Mouse (Mus musculus) myocyte (in vitro differentiated cells): ENCODE results near the gene Armc2.

Experiments
- E2F4 ChIP-seq: IDR thresholded peaks from one replicate; pipeline ENCODE4 v1.6.1; 2011; ENCODE audit warnings: mild to moderate bottlenecking, control low read depth, moderate library complexity; ENCODE audit not compliant: insufficient read depth
- MAX ChIP-seq: IDR thresholded peaks from one replicate; pipeline ENCODE4 v1.6.1; 2011; ENCODE audit warnings: low read depth, mild to moderate bottlenecking, control low read depth
- MYOD1 ChIP-seq, 3 experiments: IDR thresholded peaks; one replicate each; pipeline ENCODE4 v1.6.1; 2011; ENCODE audit warnings: control low read depth in 2 of 3, low read depth in 2 of 3, mild to moderate bottlenecking in 2 of 3, moderate library complexity in 1 of 3; ENCODE audit not compliant: insufficient read length in 2 of 3, control insufficient read depth in 1 of 3
- MYOG ChIP-seq, 3 experiments: IDR thresholded peaks; one replicate each; pipeline ENCODE4 v1.6.1; 2011; ENCODE audit warnings: control low read depth in 2 of 3, low read depth in 2 of 3, mild to moderate bottlenecking in 2 of 3; ENCODE audit not compliant: insufficient read length in 2 of 3, control insufficient read depth in 1 of 3, insufficient read depth in 1 of 3
- POLR2A ChIP-seq: IDR thresholded peaks from one replicate; pipeline ENCODE4 v1.6.1; 2011; ENCODE audit warnings: low read depth, mild to moderate bottlenecking, control low read depth, moderate library complexity; ENCODE audit not compliant: insufficient read length
- POLR2AphosphoS2 ChIP-seq: IDR thresholded peaks from one replicate; pipeline ENCODE4 v1.6.1; 2011; ENCODE audit warnings: low read depth, control low read depth; ENCODE audit not compliant: insufficient read length
- SRF ChIP-seq: IDR thresholded peaks from one replicate; pipeline ENCODE4 v1.6.1; 2011; ENCODE audit warnings: low read depth; ENCODE audit not compliant: control insufficient read depth, insufficient read length
- TCF12 ChIP-seq: IDR thresholded peaks from one replicate; pipeline ENCODE4 v1.6.1; 2011; ENCODE audit warnings: mild to moderate bottlenecking, control low read depth; ENCODE audit not compliant: poor library complexity, insufficient read depth, severe bottlenecking
- TCF3 ChIP-seq: IDR thresholded peaks from one replicate; pipeline ENCODE4 v1.6.1; 2011; ENCODE audit warnings: low read depth, control low read depth; ENCODE audit not compliant: insufficient read length
- USF1 ChIP-seq: IDR thresholded peaks from one replicate; pipeline ENCODE4 v1.6.1; 2011; ENCODE audit warnings: low read depth, mild to moderate bottlenecking, control low read depth, moderate library complexity

DNA sequence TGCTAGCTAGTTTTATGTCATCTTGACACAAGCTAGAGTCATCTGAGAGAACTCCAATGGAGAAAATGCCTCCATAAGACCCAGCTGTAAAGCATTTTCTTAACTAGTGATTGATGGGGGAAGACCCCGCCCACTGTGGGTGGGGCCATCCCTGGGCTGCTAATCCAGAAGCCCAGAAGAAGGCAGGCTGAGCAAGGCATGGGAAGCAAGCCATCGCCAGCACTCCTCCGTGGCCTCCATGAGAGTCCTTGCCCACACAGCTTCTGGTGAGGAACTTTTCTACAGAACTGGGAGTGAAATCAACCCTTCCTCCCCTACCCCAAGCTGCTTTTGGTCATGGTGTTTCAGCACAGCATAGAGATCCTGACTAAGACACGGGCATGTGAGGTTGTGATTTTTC is 79.2 kb downstream of the Armc2 start:
- TF ChIP-seq POLR2A (no peak), MAX (no peak), SRF (no peak), USF1 (no peak), TCF3 (no peak), MYOG (IDR thresholded peaks at IDR 0.05; ENCODE audit: control insufficient read depth in 1 of 3, insufficient read depth in 1 of 3, insufficient read length in 2 of 3, low read depth in 2 of 3) (no peak), TCF12 (no peak), MYOD1 (IDR thresholded peaks at IDR 0.05; ENCODE audit: control insufficient read depth in 1 of 3, insufficient read length in 2 of 3, low read depth in 2 of 3) (no peak), E2F4 (no peak), POLR2AphosphoS2 (no peak)
